Mouse (Mus musculus) ovary, postnatal 14 days (tissue): ENCODE results near the gene Slc25a48.

Source experiments
- DNase-seq: peaks from one replicate; pipeline ENCODE4 v3.0.0; 2022; ENCODE audit warnings: low spot score

The Slc25a48 gene

GRCm38 (mm10) chr13:56449239-56450030, 11.3 kb downstream of the Slc25a48 start:
- no peak for DNase-seq

GRCm38 (mm10) chr13:56450035-56450434, 11.9 kb downstream of the Slc25a48 start:
- DNase-seq: no peak

GRCm38 (mm10) chr13:56458001-56458400, 19.8 kb downstream of the Slc25a48 start:
- DNase-seq: no peak

DNA sequence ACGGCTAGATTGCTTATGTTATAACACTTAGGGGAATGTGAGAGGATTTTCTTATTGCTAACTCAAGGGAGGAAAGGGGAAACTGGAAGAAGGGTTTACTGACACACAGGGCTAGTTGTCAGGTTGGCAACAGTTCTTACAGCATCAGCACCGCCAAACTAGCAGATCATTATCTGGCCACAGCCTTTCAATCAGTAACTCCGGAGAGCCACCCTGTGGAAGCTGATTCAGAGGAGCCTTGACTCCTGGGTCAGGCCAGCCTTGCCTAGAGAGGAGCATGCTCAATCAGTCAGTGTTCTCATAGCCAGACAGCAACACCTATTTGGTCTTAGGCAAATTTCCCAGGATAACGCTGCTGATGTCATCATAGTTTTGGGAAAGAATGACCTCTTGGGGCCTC, 23.3 kb downstream of the Slc25a48 start:
- no peak for DNase-seq

DNA sequence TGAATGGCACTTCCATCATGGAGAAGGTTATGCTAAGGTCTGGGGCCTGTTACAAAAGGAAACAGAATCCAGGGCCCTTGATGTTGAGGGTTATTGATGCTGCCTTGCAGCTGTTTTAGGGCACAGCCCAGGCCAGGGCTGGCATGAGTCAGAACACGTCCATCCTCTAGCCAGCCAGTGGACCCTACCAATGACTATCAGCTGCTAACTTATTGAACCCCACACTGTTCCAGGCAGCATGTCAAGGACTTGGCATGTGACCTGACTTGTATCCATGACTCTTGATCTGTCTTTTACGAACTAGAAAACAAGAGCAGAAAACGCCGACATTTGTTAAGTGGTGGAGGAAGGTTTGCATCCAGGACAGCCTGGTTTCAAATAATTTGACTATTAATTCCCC, 24.6 kb downstream of the Slc25a48 start:
- no peak for DNase-seq

- DNase-seq: no peak
Observed at GRCm38 (mm10) chr13:56463261-56463660, 25.1 kb downstream of the Slc25a48 start.

- DNase-seq: no peak
Observed at GRCm38 (mm10) chr13:56463750-56464149, 25.6 kb downstream of the Slc25a48 start.

DNA sequence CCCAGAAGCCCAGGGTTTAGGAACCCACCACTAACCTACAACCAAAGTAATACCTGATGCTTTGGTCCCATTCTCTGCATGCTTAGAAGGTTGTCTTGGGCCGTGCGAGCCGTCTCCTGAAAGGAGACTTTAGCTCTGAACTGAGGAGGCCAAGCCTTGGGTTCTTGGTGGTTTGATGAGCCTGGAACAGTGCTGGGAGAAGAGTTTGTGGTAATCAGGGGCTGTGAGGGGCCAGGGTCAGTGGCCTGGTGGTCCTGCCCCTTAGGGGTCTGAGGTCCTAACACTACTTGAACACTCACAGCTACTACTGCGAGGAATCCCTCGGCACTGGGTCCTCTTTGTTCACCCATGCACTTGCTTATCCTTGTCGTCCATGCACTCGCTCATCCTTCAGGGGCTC, 29.6 kb downstream of the Slc25a48 start:
- DNase-seq: no peak

DNA sequence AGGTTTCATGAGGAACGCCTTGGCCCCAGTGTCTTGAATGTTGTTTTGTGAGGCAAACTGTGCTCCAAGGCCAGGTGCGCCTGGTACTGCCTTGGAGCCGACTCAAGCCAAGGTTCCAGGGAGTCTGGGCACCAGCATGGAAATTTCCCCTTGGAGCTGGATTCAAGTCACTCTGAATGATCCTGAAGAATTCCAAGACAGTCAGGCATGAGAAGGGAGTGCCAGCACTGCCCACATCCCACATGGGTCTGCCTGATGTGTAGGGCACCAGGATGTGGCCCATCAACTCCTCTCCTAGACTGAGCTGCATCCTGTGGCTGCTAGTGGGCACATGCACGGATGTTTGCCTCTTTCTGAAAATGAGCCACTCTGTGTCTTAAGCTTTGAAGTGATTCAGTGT, 30.4 kb downstream of the Slc25a48 start:
- DNase-seq: no peak

- no peak for DNase-seq
Observed at GRCm38 (mm10) chr13:56471211-56471610, 33.1 kb downstream of the Slc25a48 start.

DNA sequence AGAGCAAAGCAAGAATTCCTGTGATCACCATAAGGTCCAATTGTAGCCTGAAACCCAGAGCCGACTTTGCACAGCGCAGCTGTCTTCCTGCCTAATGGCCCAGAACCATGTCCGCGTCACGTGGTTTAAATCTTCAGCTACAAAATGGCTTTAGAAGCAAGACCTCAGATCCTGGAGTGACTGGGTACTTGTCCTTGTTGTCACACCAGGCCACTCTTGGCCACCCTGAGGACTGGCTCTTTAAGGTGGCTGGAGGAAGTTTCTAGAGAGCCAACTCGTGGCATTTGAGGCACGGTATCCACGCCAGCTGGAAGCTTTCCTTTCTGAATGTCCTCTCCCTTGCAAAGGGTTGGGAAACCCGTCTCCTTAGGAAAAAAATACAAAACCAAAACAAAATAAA, 33.8 kb downstream of the Slc25a48 start:
- DNase-seq: peak; percentile 13

DNA sequence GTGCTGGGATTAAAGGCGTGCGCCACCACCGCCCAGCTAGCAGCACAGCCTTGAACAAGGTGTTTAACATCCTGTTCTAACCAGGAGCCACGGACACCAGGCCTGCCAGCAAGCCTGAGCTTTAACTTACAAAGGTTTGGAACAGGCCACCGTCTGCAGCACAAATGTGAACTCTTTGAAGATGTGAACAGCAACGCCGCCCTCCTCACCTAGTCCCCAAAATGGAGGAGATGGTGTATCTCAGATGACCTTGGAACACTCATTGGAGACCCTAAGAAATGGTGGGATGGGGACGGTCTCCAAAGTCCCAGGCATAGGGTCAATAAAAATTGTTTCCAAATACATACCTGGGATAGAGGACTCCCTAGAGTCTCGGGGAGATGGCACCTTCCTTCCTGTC, 34.5 kb downstream of the Slc25a48 start:
- DNase-seq: no peak

DNA sequence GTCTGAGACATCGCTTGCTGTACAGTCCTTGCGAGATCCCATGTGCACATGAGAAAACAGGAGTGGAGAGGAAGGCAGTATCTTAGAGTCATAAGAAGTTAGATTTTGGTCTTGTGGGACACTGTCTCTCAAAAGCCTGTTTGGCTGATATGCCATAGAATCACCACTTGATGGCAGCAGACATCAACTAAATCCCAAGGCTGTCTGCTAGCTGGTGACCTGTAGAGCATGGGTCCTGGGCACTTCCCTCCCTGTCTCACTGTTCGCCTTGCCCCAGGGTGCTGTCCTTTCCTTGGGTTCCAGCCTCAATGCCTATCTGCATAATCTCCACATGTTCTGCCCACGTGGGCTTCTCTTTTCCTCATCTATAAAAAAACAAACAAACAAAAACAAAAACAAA, 37.2 kb downstream of the Slc25a48 start:
- DNase-seq: peak; percentile 46

DNA sequence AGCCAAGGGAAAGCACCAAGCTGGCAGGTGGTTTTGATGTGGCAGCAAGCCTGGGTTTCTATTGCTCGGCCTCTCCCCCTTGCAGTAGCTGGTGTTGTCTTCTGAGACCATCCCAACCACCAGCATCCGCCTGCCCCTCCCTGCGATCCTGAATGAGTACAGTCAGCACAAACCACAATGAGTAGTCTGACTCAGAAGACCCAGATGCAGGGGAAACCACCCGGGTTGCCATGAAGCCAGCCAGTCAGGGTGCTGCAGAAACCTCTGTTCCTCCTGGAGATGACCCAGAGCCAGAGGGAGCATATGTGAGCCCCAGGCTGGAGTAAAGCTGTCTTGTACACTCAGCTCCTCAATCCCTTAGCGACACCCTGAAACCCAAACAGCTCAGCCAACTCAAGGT, 38.6 kb downstream of the Slc25a48 start:
- no peak for DNase-seq

GRCm38 (mm10) chr13:56477271-56477670, 39.1 kb downstream of the Slc25a48 start:
- no peak for DNase-seq

- no peak for DNase-seq
Observed at GRCm38 (mm10) chr13:56478027-56478426, 39.9 kb downstream of the Slc25a48 start.

DNA sequence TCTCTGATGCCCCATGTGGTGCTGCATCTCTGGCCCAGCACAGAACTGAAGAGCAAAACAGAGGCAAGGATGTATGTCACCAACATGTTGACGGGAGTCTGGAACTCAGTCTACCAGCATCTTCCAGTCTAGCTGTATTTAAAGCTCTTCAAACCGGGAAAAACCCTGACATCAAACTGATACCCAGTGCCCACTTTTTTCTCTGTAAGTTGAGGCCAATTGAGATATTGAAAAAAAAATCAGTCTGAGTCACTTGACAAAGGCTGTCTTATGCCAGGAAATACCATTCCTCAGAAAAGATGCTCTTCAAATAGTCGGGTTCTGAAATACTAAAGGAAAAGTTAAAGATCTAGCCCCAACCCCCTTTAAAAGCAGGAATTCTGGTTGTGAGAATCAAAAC, 44.0 kb downstream of the Slc25a48 start, which contains the start of gene Il9:
Il9 (minus strand) TSS at position 101 of the 400 bp plus-strand sequence.
- DNase-seq: no peak

DNA sequence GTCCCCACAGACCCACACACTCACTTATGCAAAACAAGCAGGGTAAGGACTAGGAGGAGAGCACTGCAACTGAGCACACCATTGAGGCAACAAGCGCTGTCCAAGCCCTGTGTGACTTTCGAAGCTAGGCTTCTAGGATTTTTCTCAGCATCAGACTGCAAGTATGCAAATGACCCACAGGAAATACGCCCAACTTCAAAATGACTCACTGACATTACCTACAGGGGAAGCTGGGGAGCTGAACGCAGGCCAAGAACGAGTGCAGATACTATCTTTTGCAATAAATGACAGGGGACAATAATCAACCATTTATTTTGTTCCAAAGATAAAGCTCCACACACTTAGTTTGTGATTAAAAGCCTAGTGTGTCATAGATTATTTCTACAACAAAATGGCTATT, 49.9 kb downstream of the Slc25a48 start:
- no peak for DNase-seq

- no peak for DNase-seq
Observed at GRCm38 (mm10) chr13:56494440-56494839, 56.3 kb downstream of the Slc25a48 start.

DNA sequence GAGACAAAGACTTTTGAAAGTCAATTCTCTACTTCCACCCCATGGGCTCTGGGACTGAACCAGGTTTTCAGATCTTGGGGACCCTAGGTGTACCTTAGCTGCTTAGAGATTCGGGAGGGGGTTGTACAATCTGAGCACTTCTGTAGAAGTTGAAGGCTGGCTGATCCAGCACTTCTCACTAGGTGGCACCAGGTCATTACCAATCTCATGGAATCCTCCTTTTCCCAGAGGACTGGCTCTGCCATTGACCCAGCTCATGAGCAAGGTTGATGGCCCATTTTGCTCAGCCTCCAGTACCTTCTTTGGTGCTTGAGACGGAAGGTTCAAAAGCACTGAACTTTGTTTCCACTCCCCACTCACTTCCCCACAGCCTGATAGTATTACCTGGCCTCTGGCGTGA, 62.0 kb downstream of the Slc25a48 start:
- no peak for DNase-seq

GRCm38 (mm10) chr13:56500636-56501035, 62.5 kb downstream of the Slc25a48 start:
- no peak for DNase-seq

- DNase-seq: no peak
Observed at GRCm38 (mm10) chr13:56501866-56502420, 63.8 kb downstream of the Slc25a48 start.

GRCm38 (mm10) chr13:56506871-56507496, 68.8 kb downstream of the Slc25a48 start:
- no peak for DNase-seq
